Mouse (Mus musculus): Measurements from ENCODE around the gene Nuak2.

DNA sequence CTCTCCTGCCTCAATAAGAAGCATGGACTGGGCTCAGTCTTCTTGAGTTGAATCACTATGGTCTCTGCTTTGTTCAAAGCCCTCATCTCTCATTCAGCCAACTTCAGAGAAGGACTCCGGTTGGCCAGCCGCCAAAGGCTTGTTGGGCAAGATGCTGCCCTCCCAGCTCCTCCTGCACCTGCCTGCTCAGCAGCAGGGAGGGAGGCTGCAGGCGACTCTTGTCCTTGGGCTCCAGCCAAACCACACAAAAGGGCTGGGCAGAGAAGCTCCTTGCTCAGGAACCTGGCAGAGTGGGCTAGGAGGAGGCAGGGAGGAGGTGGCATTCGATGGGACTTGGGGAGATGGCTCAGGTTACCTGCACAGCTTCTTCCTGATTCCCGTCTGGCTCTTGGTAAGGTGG lies 3.3 kb downstream of the Nuak2 start:
- TF ChIP-seq CTCF (IDR thresholded peaks at IDR 0.05; ENCODE audit: control insufficient read depth, insufficient read depth, insufficient replicate concordance, low read depth, low read length) (no peak), POLR2A (IDR thresholded peaks at IDR 0.05; ENCODE audit: control insufficient read depth, low read depth, low read length) (no peak)

All from testis, adult 2 months (tissue).